Mouse (Mus musculus): Measurements from ENCODE around the gene Myocos.
"Not testable (repeated sequence)": the region's sequence is repeated elsewhere in the genome, so short reads cannot be mapped to it uniquely, and the experiment has no call there.

- not testable (repeated sequence) for TF ChIP-seq CTCF, EP300 (IDR thresholded peaks at IDR 0.05; ENCODE audit: low read depth)
Observed at GRCm38 (mm10) chr1:162627821-162628220, 30.2 kb downstream of the Myocos start.

Measured in liver, embryonic 14.5 days (tissue).